Mouse (Mus musculus): ENCODE data around the gene Zfyve1. TPM values are rescaled to one million over a fixed set of nuclear protein-coding genes. Genes with fewer than 3 reads are reported as not detected.

Zfyve1 gene
- polyA plus RNA-seq, 1 experiment from 2014 or later: 7.8 TPM

DNA sequence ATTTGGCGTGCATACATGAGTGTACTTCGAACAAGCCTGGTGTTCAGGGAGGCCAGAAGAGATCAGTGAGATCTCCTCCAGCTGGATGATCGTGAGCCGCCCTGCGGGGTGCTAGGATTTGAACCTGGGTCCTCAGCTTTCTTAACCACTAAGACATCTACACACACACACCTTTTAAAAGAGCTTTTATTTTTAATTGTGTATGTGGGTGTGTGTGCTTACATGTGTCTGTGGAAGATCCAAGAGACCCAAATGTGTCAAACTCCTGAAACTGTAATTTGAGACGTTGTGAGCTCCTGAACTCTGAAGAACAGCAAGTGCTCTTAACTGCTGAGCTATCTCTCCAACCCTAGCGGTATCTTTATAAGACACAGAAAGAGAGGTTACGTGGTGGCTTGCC is 75.9 kb downstream of the Zfyve1 start:
- H3K4me3 ChIP-seq (replicated peaks): peak overlapping the region; percentile 74
- H3K9me3 ChIP-seq (replicated peaks): no peaks in the 10 kb centered on the region
- H3K27me3 ChIP-seq: no peaks in the 10 kb centered on the region
- ATAC-seq (ENCODE audit: insufficient read depth): no peak
- WGBS (ENCODE audit: insufficient replicate concordance): 23% methylated on average over 8 of the region's 8 CpGs
- peaks cover 63% of the 10 kb centered on the region for H3K4me1 ChIP-seq (replicated peaks)
- H3K36me3 ChIP-seq (replicated peaks): no peaks in the 10 kb centered on the region
- H3K9ac ChIP-seq: peak overlapping the region; percentile 62; the same call in 1 of the 2 replicates
- H3K27ac ChIP-seq (replicated peaks): peak overlapping the region; percentile 83
- H3K4me2 ChIP-seq: peak overlapping the region; percentile 86

DNA sequence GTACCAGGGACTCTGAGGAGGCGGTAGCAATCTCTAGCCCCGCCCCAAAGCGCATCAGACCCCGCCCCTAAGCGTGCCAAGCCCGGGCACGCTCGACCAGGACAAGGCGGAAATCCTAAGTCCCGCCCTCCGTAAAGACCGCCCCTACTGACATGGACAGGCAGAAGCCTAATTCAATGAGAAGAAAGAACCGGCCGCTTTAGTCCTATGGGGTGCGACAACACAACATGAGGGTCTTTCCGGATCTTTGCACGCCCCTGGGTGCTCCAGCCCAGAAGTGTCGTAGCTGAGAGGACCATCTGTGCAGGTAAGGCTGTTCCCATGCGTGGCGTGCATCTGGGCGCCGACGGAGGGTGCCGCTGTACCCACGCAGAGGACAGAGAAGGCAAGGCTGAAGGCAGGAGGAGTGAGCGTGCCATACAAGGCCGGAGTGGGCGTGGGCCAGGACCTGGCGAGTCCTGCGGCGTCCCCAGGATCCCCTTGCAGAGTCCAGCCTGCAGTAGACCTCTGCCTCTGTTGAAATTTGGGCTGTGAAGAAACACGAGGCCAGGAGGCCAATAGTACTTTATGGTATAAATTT is 76.6 kb downstream of the Zfyve1 start, which contains the start of gene Dcaf4:
Gene Dcaf4, plus strand, starts transcription at position 156 of the 580 bp plus-strand sequence.
- H3K27me3 ChIP-seq: no peaks in the 10 kb centered on the region
- peak within 1 kb of the TSS; percentile 86 for H3K4me2 ChIP-seq
- H3K4me3 ChIP-seq (replicated peaks): peak within 1 kb of the TSS; percentile 74
- under 1% methylated on average over 32 of the region's 32 CpGs for WGBS (ENCODE audit: insufficient replicate concordance)
- H3K9ac ChIP-seq: peak within 1 kb of the TSS; percentile 62
- peaks cover 57% of the 10 kb centered on the region for H3K4me1 ChIP-seq (replicated peaks)
- H3K9me3 ChIP-seq (replicated peaks): no peaks in the 10 kb centered on the region
- peak within 1 kb of the TSS; percentile 83 for H3K27ac ChIP-seq (replicated peaks)
- ATAC-seq (ENCODE audit: insufficient read depth): peak; percentile 95
- H3K36me3 ChIP-seq (replicated peaks): no peaks in the 10 kb centered on the region

DNA sequence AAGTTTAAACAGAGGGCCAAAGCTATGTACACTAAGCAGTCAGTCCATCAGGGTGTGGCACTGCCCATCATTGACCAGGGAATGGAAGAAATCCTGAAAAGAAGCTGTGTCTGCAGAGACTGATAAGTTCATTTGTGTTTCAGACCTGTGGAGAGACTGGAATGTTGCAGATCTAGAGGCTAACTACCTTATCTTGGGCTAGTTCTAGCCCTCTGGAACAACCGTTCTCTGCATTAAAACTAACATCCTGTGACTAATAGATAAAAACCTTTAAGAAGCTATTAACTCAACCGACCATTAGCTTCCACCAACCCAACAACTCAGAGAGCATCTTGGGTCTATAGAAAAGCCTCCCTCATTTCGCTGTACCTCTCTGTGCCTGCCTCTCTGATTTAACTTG is 79.4 kb downstream of the Zfyve1 start:
- no peaks in the 10 kb centered on the region for H3K27me3 ChIP-seq
- ATAC-seq (ENCODE audit: insufficient read depth): no peak
- no peak overlapping the region for H3K9ac ChIP-seq
- no peaks in the 10 kb centered on the region for H3K36me3 ChIP-seq (replicated peaks)
- WGBS (ENCODE audit: insufficient replicate concordance): 22% methylated on average over 3 of the region's 3 CpGs
- H3K27ac ChIP-seq (replicated peaks): no peak overlapping the region
- H3K4me1 ChIP-seq (replicated peaks): peaks cover 48% of the 10 kb centered on the region
- H3K4me3 ChIP-seq (replicated peaks): no peak overlapping the region
- H3K9me3 ChIP-seq (replicated peaks): no peaks in the 10 kb centered on the region
- no peak overlapping the region for H3K4me2 ChIP-seq

GRCm38 (mm10) chr12:83514216-83514615 is 82.8 kb downstream of the Zfyve1 start:
- H3K36me3 ChIP-seq (replicated peaks): no peaks in the 10 kb centered on the region
- no peak overlapping the region for H3K4me2 ChIP-seq
- WGBS (ENCODE audit: insufficient replicate concordance): 65% methylated on average over 4 of the region's 4 CpGs
- no peak overlapping the region for H3K9ac ChIP-seq
- H3K9me3 ChIP-seq (replicated peaks): no peaks in the 10 kb centered on the region
- no peak overlapping the region for H3K4me3 ChIP-seq (replicated peaks)
- no peaks in the 10 kb centered on the region for H3K27me3 ChIP-seq
- peaks cover 24% of the 10 kb centered on the region for H3K4me1 ChIP-seq (replicated peaks)
- H3K27ac ChIP-seq (replicated peaks): no peak overlapping the region
- no peak for ATAC-seq (ENCODE audit: insufficient read depth)

- H3K36me3 ChIP-seq (replicated peaks): no peaks in the 10 kb centered on the region
- WGBS (ENCODE audit: insufficient replicate concordance): 50% methylated on average over 5 of the region's 5 CpGs
- H3K9me3 ChIP-seq (replicated peaks): no peaks in the 10 kb centered on the region
- H3K4me2 ChIP-seq: no peak overlapping the region
- H3K27ac ChIP-seq (replicated peaks): no peak overlapping the region
- ATAC-seq (ENCODE audit: insufficient read depth): no peak
- H3K4me1 ChIP-seq (replicated peaks): peaks cover 24% of the 10 kb centered on the region
- no peaks in the 10 kb centered on the region for H3K27me3 ChIP-seq
- H3K9ac ChIP-seq: no peak overlapping the region
- H3K4me3 ChIP-seq (replicated peaks): no peak overlapping the region
These were observed 83.8 kb downstream of the Zfyve1 start for GRCm38 (mm10) chr12:83513185-83513584.

DNA sequence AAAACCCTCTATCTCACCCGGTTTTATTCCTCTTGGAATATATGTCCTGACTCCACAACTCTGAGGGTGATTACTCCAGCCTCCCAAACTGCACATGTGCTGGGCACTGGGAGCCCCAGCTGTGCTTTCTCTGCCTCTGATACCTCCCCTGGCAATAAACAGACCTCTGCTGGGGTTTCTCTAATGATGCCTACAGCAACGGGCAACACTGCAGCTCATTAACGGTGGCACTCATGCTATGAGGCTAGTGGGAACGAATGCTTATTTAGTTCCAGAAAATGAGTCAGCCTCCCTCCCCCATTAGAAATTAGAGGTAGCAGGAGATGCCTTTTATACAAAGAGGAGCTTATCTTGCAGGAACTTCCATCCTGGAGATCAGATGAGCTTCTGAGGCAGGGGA is 84.2 kb downstream of the Zfyve1 start:
- Histone ChIP-seq H3K9ac (no peak overlapping the region), H3K36me3 (replicated peaks) (no peaks in the 10 kb centered on the region), H3K9me3 (replicated peaks) (no peaks in the 10 kb centered on the region), H3K27me3 (no peaks in the 10 kb centered on the region), H3K27ac (replicated peaks) (no peak overlapping the region), H3K4me3 (replicated peaks) (no peak overlapping the region), H3K4me2 (no peak overlapping the region), H3K4me1 (replicated peaks) (peaks cover 22% of the 10 kb centered on the region)
- no peak for ATAC-seq (ENCODE audit: insufficient read depth)
- 25% methylated on average over 4 of the region's 4 CpGs for WGBS (ENCODE audit: insufficient replicate concordance)

- ATAC-seq (ENCODE audit: insufficient read depth): no peak
- Histone ChIP-seq H3K27ac (replicated peaks) (no peak overlapping the region), H3K9me3 (replicated peaks) (no peaks in the 10 kb centered on the region), H3K36me3 (replicated peaks) (no peaks in the 10 kb centered on the region), H3K4me1 (replicated peaks) (peaks cover 9% of the 10 kb centered on the region; the same call in 1 of the 2 replicates), H3K27me3 (no peaks in the 10 kb centered on the region), H3K9ac (no peak overlapping the region), H3K4me2 (no peak overlapping the region), H3K4me3 (replicated peaks) (no peak overlapping the region)
- 70% methylated on average over 5 of the region's 5 CpGs for WGBS (ENCODE audit: insufficient replicate concordance)
These were observed 86.4 kb downstream of the Zfyve1 start for GRCm38 (mm10) chr12:83510586-83510985.

GRCm38 (mm10) chr12:83506543-83506942 is 90.5 kb downstream of the Zfyve1 start:
- Histone ChIP-seq H3K4me2 (no peak overlapping the region), H3K9ac (no peak overlapping the region), H3K36me3 (replicated peaks) (no peaks in the 10 kb centered on the region), H3K27me3 (peaks cover 3% of the 10 kb centered on the region; the same call in 1 of the 2 replicates), H3K4me3 (replicated peaks) (no peak overlapping the region), H3K4me1 (replicated peaks) (0 out of 2 replicates have a peak, but pooled peaks cover 2% of the 10 kb centered on the region), H3K27ac (replicated peaks) (no peak overlapping the region), H3K9me3 (replicated peaks) (no peaks in the 10 kb centered on the region)
- WGBS (ENCODE audit: insufficient replicate concordance): 66% methylated on average over 10 of the region's 10 CpGs
- no peak for ATAC-seq (ENCODE audit: insufficient read depth)

DNA sequence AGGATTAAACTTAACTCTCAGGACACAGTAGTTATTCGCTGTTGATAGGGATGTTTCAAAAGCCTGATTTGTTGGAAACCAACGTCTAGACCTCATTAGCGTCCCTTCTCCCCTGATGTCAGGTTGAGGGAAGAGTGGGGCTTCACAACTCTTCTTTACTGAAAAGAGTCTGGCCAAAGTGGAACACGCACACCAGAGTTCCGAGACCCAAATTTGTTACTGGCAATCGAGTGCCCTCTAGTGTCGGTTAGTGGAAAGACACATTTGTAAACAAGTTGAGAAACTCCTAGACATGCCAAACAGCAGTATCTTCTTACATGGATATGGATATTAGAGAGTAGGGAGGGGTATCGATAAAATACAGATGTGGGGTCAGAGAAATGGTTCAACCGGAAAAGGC is 94.8 kb downstream of the Zfyve1 start:
- 5% methylated on average over 9 of the region's 9 CpGs for WGBS (ENCODE audit: insufficient replicate concordance)
- Histone ChIP-seq H3K27me3 (peaks cover 7% of the 10 kb centered on the region; the same call in 1 of the 2 replicates), H3K9me3 (replicated peaks) (no peaks in the 10 kb centered on the region), H3K9ac (no peak overlapping the region), H3K4me1 (replicated peaks) (no peaks in the 10 kb centered on the region), H3K4me3 (replicated peaks) (no peak overlapping the region), H3K4me2 (peak overlapping the region; percentile 35; the same call in 1 of the 2 replicates), H3K27ac (replicated peaks) (no peak overlapping the region), H3K36me3 (replicated peaks) (no peaks in the 10 kb centered on the region)
- ATAC-seq (ENCODE audit: insufficient read depth): no peak

- 71% methylated on average over 5 of the region's 5 CpGs for WGBS (ENCODE audit: insufficient replicate concordance)
- no peak overlapping the region for H3K9ac ChIP-seq
- no peaks in the 10 kb centered on the region for H3K36me3 ChIP-seq (replicated peaks)
- H3K4me3 ChIP-seq (replicated peaks): no peak overlapping the region
- no peak overlapping the region for H3K4me2 ChIP-seq
- peaks cover 8% of the 10 kb centered on the region; the same call in 1 of the 2 replicates for H3K27me3 ChIP-seq
- ATAC-seq (ENCODE audit: insufficient read depth): no peak
- no peaks in the 10 kb centered on the region for H3K9me3 ChIP-seq (replicated peaks)
- H3K27ac ChIP-seq (replicated peaks): no peak overlapping the region
- peaks cover 17% of the 10 kb centered on the region for H3K4me1 ChIP-seq (replicated peaks)
These were observed 97.8 kb downstream of the Zfyve1 start for GRCm38 (mm10) chr12:83499256-83499655.

DNA sequence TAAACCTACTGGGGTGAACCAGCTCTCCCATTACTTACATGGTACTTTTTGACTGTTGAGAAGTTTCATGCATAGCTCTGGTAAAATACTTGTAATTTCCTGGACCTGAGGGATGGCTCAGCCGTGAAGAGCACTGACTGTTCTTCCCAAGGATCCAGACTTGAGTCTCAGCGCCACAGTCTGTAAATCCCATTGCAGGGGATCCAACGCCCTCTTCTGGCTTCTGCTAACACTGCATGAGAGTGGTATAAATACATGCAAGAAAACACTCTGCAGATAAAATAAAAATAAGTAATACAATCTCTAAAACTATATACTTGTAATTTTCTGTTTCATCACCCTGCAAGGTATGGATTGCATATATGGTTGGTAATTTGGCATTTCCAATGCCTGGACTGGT is 99.1 kb downstream of the Zfyve1 start:
- no peak overlapping the region for H3K4me2 ChIP-seq
- no peak overlapping the region for H3K4me3 ChIP-seq (replicated peaks)
- H3K36me3 ChIP-seq (replicated peaks): no peaks in the 10 kb centered on the region
- peaks cover 18% of the 10 kb centered on the region; the same call in 1 of the 2 replicates for H3K27me3 ChIP-seq
- H3K9me3 ChIP-seq (replicated peaks): no peaks in the 10 kb centered on the region
- no peak overlapping the region for H3K27ac ChIP-seq (replicated peaks)
- peaks cover 17% of the 10 kb centered on the region for H3K4me1 ChIP-seq (replicated peaks)
- no peak for ATAC-seq (ENCODE audit: insufficient read depth)
- 53% methylated on average over 3 of the region's 3 CpGs for WGBS (ENCODE audit: insufficient replicate concordance)
- no peak overlapping the region for H3K9ac ChIP-seq

DNA sequence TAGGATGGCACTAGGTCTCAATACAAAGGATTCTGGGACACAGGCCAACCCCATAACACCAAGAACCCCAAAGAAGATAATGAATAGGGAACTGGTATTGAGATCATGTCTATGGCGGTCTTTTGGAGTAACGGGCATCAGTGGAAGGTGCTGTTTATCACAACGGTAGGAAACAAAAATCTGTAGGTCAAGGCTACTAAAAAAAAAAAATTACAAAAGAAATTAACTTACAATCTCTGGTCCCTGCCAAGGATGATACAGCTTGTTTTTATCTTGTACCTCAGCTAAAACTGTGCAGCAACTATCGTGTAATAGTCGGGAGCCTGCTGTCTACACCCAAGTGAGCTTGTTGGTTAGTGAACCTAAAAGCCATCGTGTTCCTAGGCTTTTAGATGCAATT is 100.3 kb downstream of the Zfyve1 start:
- no peaks in the 10 kb centered on the region for H3K9me3 ChIP-seq (replicated peaks)
- H3K4me1 ChIP-seq (replicated peaks): peaks cover 17% of the 10 kb centered on the region
- H3K36me3 ChIP-seq (replicated peaks): no peaks in the 10 kb centered on the region
- H3K4me3 ChIP-seq (replicated peaks): no peak overlapping the region
- peaks cover 20% of the 10 kb centered on the region; the same call in 1 of the 2 replicates for H3K27me3 ChIP-seq
- H3K27ac ChIP-seq (replicated peaks): no peak overlapping the region
- no peak overlapping the region for H3K9ac ChIP-seq
- ATAC-seq (ENCODE audit: insufficient read depth): no peak
- WGBS (ENCODE audit: insufficient replicate concordance): 48% methylated on average over 6 of the region's 6 CpGs
- H3K4me2 ChIP-seq: no peak overlapping the region

Data from liver, embryonic 15.5 days (tissue).